Mouse (Mus musculus): ENCODE data around the gene Nr4a1.

DNA sequence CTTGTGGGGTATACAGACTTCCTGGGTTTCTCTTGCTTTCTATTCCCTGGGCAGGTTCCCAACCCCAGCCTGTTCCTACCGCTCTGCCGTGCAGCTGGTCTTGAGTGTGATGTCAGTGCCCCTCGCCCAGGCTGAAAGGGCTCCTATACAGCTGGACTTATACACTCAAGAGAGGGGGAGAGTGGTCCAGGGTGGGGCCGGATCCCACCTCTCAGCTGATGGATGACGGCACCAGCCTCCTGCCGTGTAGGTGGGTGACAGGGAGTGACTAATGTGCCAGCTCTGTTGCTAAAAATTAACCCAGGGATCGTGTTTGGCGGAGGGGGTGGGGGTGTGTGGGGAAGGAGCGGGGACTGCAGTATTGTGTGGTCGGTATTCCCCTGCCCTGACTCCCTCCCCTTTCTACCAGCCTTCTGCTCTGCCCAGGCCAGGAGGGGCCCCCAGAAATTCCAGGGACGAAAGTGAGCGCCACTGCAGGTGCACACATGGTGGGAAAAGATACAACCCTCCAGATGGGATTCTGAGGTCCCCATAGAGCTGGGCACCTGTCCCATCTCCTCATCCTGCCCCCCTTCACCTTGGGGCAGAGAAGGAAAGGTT is 18.2 kb upstream of the Nr4a1 start:
- TF ChIP-seq EP300 (IDR thresholded peaks at IDR 0.05; ENCODE audit: low read depth) = no peak
- TF ChIP-seq CTCF (IDR thresholded peaks at IDR 0.05; ENCODE audit: low read depth) = no peak

All from heart, postnatal 0 days (tissue).